Mouse (Mus musculus): Measurements from ENCODE around the gene Ciao1. TPM values are rescaled to one million over a fixed set of nuclear protein-coding genes. Genes with fewer than 3 reads are reported as not detected.

The Ciao1 gene
- 46.3 TPM for total RNA-seq (2023)

GRCm38 (mm10) chr2:127247592-127248333, at the start of gene Ciao1, which contains the start of gene Tmem127:
Ciao1 (minus strand) TSS chr2:127247816.
Tmem127 (plus strand) TSS chr2:127247908.

GRCm38 (mm10) chr2:127269491-127270299, 22.1 kb upstream of the Ciao1 start, which contains the start of gene Stard7:
Stard7 (plus strand) TSS chr2:127270218.

GRCm38 (mm10) chr2:127207547-127208451, 39.8 kb downstream of the Ciao1 start, which contains the start of the genes 1810024B03Rik and Snrnp200:
1810024B03Rik (minus strand) TSS chr2:127208280.
Snrnp200 (plus strand) TSS chr2:127208386.

Other genes with a start within 250 kb of the Ciao1 start
- 29.1 TPM for gene Ap4e1, start 239.1 kb downstream of the Ciao1 start, total RNA-seq (2023)
- 16.3 TPM for gene Blvra, start 177.2 kb downstream of the Ciao1 start, total RNA-seq (2023)
- gene Ncaph, start 113.9 kb downstream of the Ciao1 start, total RNA-seq (2023), result 3.3 TPM
- 17.2 TPM for gene Itpripl1, start 104.4 kb downstream of the Ciao1 start, total RNA-seq (2023)
- 1.5 TPM for gene 1810024B03Rik, start 39.5 kb downstream of the Ciao1 start, total RNA-seq (2023)
- gene Snrnp200, start 39.4 kb downstream of the Ciao1 start, total RNA-seq (2023), result 159 TPM
- 50.3 TPM for gene Tmem127, start 92 bp upstream of the Ciao1 start, total RNA-seq (2023)
- gene Stard7, start 22.4 kb upstream of the Ciao1 start, total RNA-seq (2023), result 61.9 TPM
- gene Dusp2, start 88.3 kb upstream of the Ciao1 start, total RNA-seq (2023), result 588 TPM
- gene Astl, start 90.8 kb upstream of the Ciao1 start, total RNA-seq (2023), result 0.70 TPM
- gene Adra2b, start 115.4 kb upstream of the Ciao1 start, total RNA-seq (2023), result not detected
- not detected for gene Gpat2, start 177.4 kb upstream of the Ciao1 start, total RNA-seq (2023)
- gene Fahd2a, start 196.7 kb upstream of the Ciao1 start, total RNA-seq (2023), result 13.0 TPM

All from CD8-positive naive resting alpha-beta T cell, adult 57 days (primary cell).